Mouse (Mus musculus) bone marrow, adult 2 months (tissue): ENCODE measurements around the gene Uchl3. TPM values are rescaled to one million over a fixed set of nuclear protein-coding genes. Genes with fewer than 3 reads are reported as not detected.

ENCODE experiments used
- H3K27ac ChIP-seq: fragments of 200-500 bp; 2 replicates; pipeline ENCODE4 v1.5.1; 2012; ENCODE audit warnings: low read depth, mild to moderate bottlenecking, control low read depth, inconsistent platforms, low read length; ENCODE audit not compliant: control insufficient read depth, poor library complexity, insufficient read depth
- H3K4me1 ChIP-seq: fragments of 200-500 bp; 2 replicates; pipeline ENCODE4 v1.6.1; 2011; ENCODE audit warnings: low read length; ENCODE audit not compliant: control insufficient read depth, insufficient read depth
- H3K4me3 ChIP-seq: fragments of 200-500 bp; replicated peaks from 2 replicates; pipeline ENCODE3; 2011; ENCODE audit warnings: mild to moderate bottlenecking, low read depth, low read length, control low read depth; ENCODE audit not compliant: control insufficient read depth
- CTCF ChIP-seq: fragments of 200-500 bp; IDR thresholded peaks from 2 replicates; pipeline ENCODE4 v1.5.1; 2011; ENCODE audit warnings: low read length, control low read depth; ENCODE audit not compliant: control insufficient read depth, insufficient read depth
- POLR2A ChIP-seq: fragments of 200-500 bp; IDR thresholded peaks from 2 replicates; pipeline ENCODE4 v1.6.1; 2011; ENCODE audit warnings: low read depth, mild to moderate bottlenecking, control low read depth, low read length, borderline replicate concordance; ENCODE audit not compliant: control insufficient read depth
- WGBS: fragments of 180-500 bp; shearing (Covaris S2); methylation state at CpG from one replicate; pipeline ENCODE4 v1.1.7; 2018; 5-methylcytosine and 5-hydroxymethylcytosine counted together
- polyA plus RNA-seq: library from polyadenylated mRNA; stranded (reverse); fragments of >200 nt; gene quantifications from 2 replicates; pipeline ENCODE4 v1.2.4, GENCODE M21; 2011; ENCODE audit warnings: low replicate concordance; ENCODE audit not compliant: missing spikeins, insufficient read depth, insufficient read length

Gene Uchl3
- polyA plus RNA-seq, 1 experiment: 24.7 TPM

GRCm38 (mm10) chr14:101656307-101656706, 2.5 kb downstream of the Uchl3 start:
- no peak overlapping the region for H3K27ac ChIP-seq
- TF ChIP-seq POLR2A (no peak), CTCF (no peak)

GRCm38 (mm10) chr14:101661654-101662412, 8.1 kb downstream of the Uchl3 start:
- TF ChIP-seq CTCF (no peak), POLR2A (no peak)
- Histone ChIP-seq H3K4me3 (no peak overlapping the region), H3K27ac (no peak overlapping the region), H3K4me1 (peaks cover 1% of the 10 kb centered on the region; the same call in 1 of the 2 replicates)
- 29% methylated on average over 3 of the region's 3 CpGs for WGBS

More at GRCm38 (mm10) chr14:101656307-101656706, 2.5 kb downstream of the Uchl3 start:
- no peak overlapping the region for H3K4me3 ChIP-seq
- WGBS: 49% methylated on average over 10 of the region's 10 CpGs
- H3K4me1 ChIP-seq: no peaks in the 10 kb centered on the region

GRCm38 (mm10) chr14:101664274-101664673, 10.5 kb downstream of the Uchl3 start:
- peaks cover 1% of the 10 kb centered on the region; the same call in 1 of the 2 replicates for H3K4me1 ChIP-seq
- H3K4me3 ChIP-seq: no peak overlapping the region
- WGBS: 72% methylated on average over 3 of the region's 3 CpGs
- no peak overlapping the region for H3K27ac ChIP-seq
- TF ChIP-seq CTCF (no peak), POLR2A (no peak)

GRCm38 (mm10) chr14:101666056-101666455, 12.3 kb downstream of the Uchl3 start:
- Histone ChIP-seq H3K27ac (no peak overlapping the region), H3K4me1 (peaks cover 1% of the 10 kb centered on the region; the same call in 1 of the 2 replicates), H3K4me3 (no peak overlapping the region)
- no peak for TF ChIP-seq POLR2A
- 89% methylated on average over 7 of the region's 7 CpGs for WGBS

GRCm38 (mm10) chr14:101666536-101666935, 12.8 kb downstream of the Uchl3 start:
- WGBS: 80% methylated on average over 5 of the region's 5 CpGs
- Histone ChIP-seq H3K4me3 (no peak overlapping the region), H3K27ac (no peak overlapping the region), H3K4me1 (peaks cover 1% of the 10 kb centered on the region; the same call in 1 of the 2 replicates)
- TF ChIP-seq POLR2A (no peak), CTCF (no peak)

GRCm38 (mm10) chr14:101668626-101669025, 14.9 kb downstream of the Uchl3 start:
- Histone ChIP-seq H3K4me1 (no peaks in the 10 kb centered on the region), H3K27ac (no peak overlapping the region), H3K4me3 (no peak overlapping the region)
- TF ChIP-seq CTCF (no peak), POLR2A (no peak)
- 93% methylated on average over 7 of the region's 7 CpGs for WGBS

- TF ChIP-seq CTCF (no peak), POLR2A (no peak)
- no peak overlapping the region for H3K27ac ChIP-seq
- no peak overlapping the region for H3K4me3 ChIP-seq
- H3K4me1 ChIP-seq: no peaks in the 10 kb centered on the region
- 70% methylated on average over 1 of the region's 1 CpGs for WGBS
These were observed 18.5 kb downstream of the Uchl3 start for GRCm38 (mm10) chr14:101672226-101672625.

GRCm38 (mm10) chr14:101687696-101688095, 33.9 kb downstream of the Uchl3 start:
- Histone ChIP-seq H3K4me1 (no peaks in the 10 kb centered on the region), H3K4me3 (no peak overlapping the region), H3K27ac (no peak overlapping the region)
- 89% methylated on average over 6 of the region's 6 CpGs for WGBS
- TF ChIP-seq CTCF: no peak
- no peak for TF ChIP-seq POLR2A
